Mouse (Mus musculus): Measurements from ENCODE around the gene Crb3.

- TF ChIP-seq CTCF (IDR thresholded peaks at IDR 0.05; ENCODE audit: low read depth, low read length) (no peak), POLR2A (IDR thresholded peaks at IDR 0.05; ENCODE audit: extremely low read depth, insufficient read depth, low read length) (no peak)
Measured at GRCm38 (mm10) chr17:57027471-57027870, 31.4 kb upstream of the Crb3 start.

Data from liver, adult 2 months (tissue).